Mouse (Mus musculus): Measurements from ENCODE around the gene Ano9. TPM values are rescaled to one million over a fixed set of nuclear protein-coding genes. Genes with fewer than 3 reads are reported as not detected.

The Ano9 gene
- total RNA-seq, 1 experiment from 2014 or later: not detected

DNA sequence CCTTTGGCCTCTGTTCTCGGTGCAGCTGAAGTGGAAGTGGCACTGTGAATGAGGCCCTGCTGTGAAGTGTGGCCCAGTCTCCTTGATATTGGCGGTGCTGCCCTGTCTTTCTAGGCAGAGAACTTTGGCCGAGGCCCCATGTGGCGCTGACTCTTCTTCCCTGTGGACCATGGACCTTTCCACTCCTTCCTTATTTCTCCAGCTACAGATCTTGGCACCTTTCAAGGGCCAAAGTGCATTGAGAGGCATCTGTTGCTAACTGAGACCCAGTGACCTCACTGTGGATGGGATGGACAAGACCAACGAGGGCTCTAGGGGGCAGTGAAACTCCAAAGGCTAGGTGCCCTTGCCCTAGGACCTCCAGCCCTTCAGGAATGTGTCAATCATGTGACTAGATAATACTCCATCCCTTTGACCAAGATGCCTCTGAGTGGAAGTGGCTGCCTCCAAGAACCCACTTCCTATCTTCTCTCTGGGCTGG is 3.5 kb upstream of the Ano9 start:
- ATAC-seq (replicated peaks in 1 of 2; ENCODE audit: insufficient read depth in 1 of 2, low FRiP score in 2 of 2, low TSS enrichment in 1 of 2, low read depth in 1 of 2, poor library complexity in 2 of 2, severe bottlenecking in 2 of 2): no peak

DNA sequence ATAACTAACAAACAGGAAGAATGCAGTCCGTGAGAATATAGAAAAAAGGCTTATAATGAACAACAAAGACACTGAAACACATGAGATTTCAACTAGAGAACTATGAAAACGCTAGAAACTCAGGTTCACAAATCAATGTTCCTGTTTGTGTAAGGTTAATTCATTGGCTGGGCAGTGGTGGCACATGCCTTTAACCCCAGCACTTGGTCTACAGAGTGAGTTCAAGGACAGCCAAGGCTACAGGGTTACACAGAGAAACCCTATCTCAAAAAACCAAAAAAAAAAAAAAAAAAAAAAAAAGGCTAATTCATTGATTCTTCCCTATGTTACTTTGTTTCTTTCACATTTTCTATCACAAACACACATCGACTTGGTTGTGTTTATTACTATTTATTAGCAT is 3.0 kb upstream of the Ano9 start:
- ATAC-seq (replicated peaks in 1 of 2; ENCODE audit: insufficient read depth in 1 of 2, low FRiP score in 2 of 2, low TSS enrichment in 1 of 2, low read depth in 1 of 2, poor library complexity in 2 of 2, severe bottlenecking in 2 of 2): no peak

DNA sequence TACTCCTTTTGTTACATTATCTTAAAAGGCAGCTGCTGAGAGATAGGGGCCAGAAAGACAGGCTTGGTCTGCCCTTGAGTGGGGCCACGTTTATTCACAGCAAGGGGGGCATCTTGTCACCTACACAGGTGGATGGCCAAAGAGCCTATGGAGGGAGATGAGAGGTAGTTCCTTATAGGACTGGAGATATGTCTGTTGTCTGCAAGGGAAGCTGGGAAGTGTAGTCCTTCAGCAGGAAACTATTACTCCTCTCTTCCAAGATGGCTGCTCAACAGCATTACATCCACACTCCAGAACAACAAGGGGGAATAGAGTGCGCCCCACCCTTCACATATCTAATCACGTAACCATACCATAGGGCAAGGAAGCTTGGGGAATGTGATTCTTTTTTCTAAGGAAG is 1.9 kb upstream of the Ano9 start:
- no peak for ATAC-seq (replicated peaks in 1 of 2; ENCODE audit: insufficient read depth in 1 of 2, low FRiP score in 2 of 2, low TSS enrichment in 1 of 2, low read depth in 1 of 2, poor library complexity in 2 of 2, severe bottlenecking in 2 of 2)

DNA sequence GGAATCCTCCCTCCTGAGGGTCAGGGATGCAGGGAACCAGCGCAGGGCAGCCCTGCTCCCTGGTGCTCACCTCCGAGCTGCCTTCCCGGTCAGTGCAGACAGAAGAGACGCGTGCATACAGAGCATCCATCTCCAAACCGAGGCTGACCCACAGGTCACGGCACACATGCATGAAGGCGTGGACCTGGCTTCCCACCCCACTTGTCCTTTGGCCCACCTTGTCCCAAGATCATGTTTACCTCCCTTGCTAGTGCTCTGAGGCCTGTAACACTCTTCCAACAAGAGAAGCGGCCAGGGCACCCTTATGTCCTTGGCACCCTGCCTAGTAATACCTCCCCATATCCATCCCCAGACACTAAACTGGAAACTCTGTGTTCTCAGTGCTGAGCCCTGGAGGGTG is 1.7 kb downstream of the Ano9 start:
- no peak for ATAC-seq (replicated peaks in 1 of 2; ENCODE audit: insufficient read depth in 1 of 2, low FRiP score in 2 of 2, low TSS enrichment in 1 of 2, low read depth in 1 of 2, poor library complexity in 2 of 2, severe bottlenecking in 2 of 2)

DNA sequence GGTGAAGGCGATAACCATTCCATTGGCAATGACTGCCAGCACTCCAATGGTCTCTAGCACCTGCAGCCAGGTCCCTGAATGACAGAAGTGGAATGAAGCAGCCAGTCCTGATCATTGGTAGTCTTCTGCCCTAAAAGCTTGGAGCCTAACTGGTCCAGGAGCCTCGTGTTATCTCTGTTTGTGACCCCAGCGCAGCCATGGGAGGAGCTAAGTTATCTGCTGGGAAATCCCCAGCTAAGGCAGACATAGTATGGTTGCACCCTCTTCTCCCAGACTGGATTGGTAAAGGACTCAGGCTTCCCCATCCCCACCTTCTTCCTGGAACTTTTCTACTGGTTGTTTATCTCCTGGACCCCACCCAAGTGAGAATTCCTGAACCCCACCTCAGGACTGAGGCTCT is 14.4 kb downstream of the Ano9 start:
- no peak for ATAC-seq (replicated peaks in 1 of 2; ENCODE audit: insufficient read depth in 1 of 2, low FRiP score in 2 of 2, low TSS enrichment in 1 of 2, low read depth in 1 of 2, poor library complexity in 2 of 2, severe bottlenecking in 2 of 2)

DNA sequence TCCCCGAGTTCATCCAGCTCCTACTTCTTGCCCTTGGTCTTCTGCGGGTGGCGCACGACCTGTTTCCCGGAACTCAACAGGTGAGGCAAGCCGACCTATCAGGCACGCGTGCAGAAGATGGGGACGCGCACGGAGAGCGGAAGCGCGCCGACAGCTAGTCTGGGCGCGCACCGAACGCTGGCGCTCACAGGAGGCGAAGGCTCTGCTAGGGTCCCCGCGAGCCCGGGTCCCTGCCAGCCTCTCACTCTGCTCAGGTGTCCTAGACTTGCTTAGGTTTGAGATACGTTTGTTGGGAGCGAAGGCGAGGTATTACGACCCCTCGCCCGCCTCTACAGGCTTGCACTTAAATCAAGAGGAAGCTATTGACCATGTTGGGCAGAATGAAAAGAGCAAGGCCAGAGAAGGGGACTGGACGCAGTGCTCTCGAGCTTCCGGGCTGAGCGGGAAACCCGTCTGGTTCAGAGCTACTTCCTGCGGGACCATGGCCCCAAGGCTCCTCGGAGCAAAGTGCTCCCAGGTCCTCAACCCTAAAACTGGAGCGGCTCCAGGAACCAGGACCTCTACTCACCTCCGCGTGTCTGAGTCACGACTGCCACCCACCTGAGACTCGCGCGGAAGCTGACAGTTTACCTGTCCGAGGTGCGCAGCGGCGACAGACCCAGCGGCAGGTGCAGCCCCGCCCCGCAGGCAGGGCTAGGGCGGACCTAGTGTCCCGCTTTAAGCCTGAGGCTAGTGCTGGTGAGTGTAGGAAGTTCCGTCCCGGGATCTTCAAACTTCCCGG is 17.5 kb downstream of the Ano9 start, which contains the start of gene Sigirr:
Sigirr (minus strand) TSS at position 662 of the 781 bp plus-strand sequence.
- ATAC-seq (replicated peaks in 1 of 2; ENCODE audit: insufficient read depth in 1 of 2, low FRiP score in 2 of 2, low TSS enrichment in 1 of 2, low read depth in 1 of 2, poor library complexity in 2 of 2, severe bottlenecking in 2 of 2): no peak

DNA sequence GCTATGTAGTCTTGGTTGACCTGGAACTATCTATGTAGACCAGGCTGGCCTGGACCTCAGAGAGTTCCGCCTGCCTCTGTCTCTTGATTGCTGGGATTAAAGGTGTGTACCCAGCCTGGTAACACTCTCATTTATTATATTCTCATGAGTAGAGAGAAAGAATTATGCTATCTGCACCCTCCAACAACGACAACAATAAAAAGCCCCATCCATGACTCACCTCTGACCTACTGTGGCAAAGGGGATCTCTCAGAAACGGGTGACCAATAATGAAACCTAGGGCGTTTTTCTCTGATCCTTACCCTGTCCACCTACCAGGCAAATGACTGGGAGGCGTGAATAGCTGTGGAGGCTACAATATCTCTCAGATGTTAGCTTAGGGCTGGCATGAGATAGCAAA is 20.4 kb downstream of the Ano9 start:
- no peak for ATAC-seq (replicated peaks in 1 of 2; ENCODE audit: insufficient read depth in 1 of 2, low FRiP score in 2 of 2, low TSS enrichment in 1 of 2, low read depth in 1 of 2, poor library complexity in 2 of 2, severe bottlenecking in 2 of 2)

DNA sequence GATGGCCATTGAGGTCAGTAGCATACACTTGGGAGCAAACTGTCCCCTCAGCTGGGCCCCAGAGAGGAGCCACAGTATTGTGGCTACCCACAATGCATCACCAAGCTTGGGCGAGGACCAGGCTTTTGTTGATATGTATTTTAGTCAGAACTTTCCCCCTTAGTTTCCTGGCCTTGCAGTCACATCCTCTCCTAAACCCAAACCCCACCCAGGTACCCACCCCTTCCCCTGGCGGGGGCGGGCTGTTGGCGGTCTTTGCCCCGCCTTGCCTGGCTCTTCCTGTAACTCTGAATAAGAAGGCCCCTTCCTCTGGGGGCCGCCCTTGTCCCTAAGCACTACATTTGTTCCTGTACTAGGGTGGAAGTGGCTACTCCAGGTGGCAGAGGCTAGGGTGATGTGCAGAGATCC is 21.0 kb downstream of the Ano9 start:
- ATAC-seq (replicated peaks in 1 of 2; ENCODE audit: insufficient read depth in 1 of 2, low FRiP score in 2 of 2, low TSS enrichment in 1 of 2, low read depth in 1 of 2, poor library complexity in 2 of 2, severe bottlenecking in 2 of 2): peak; percentile 79 to 87

DNA sequence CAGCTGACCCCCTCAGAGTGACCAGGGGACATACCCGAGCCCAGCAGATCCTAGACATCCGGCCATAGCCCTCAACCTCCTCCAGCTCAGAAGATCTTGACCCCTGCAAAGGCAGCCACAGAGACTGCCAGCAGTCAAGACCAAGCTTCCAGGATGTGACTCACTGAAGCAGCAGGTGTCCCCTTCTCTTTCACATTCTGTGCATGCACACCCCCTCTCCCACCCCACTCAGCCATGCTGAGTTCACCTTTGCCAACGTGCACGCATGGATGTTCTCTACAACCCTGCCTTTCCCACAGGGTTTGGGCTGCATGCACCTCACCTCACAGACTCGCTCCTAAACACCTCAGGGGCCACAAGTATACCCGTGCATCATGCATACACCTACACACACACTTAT is 21.6 kb downstream of the Ano9 start:
- ATAC-seq (replicated peaks in 1 of 2; ENCODE audit: insufficient read depth in 1 of 2, low FRiP score in 2 of 2, low TSS enrichment in 1 of 2, low read depth in 1 of 2, poor library complexity in 2 of 2, severe bottlenecking in 2 of 2): no peak

DNA sequence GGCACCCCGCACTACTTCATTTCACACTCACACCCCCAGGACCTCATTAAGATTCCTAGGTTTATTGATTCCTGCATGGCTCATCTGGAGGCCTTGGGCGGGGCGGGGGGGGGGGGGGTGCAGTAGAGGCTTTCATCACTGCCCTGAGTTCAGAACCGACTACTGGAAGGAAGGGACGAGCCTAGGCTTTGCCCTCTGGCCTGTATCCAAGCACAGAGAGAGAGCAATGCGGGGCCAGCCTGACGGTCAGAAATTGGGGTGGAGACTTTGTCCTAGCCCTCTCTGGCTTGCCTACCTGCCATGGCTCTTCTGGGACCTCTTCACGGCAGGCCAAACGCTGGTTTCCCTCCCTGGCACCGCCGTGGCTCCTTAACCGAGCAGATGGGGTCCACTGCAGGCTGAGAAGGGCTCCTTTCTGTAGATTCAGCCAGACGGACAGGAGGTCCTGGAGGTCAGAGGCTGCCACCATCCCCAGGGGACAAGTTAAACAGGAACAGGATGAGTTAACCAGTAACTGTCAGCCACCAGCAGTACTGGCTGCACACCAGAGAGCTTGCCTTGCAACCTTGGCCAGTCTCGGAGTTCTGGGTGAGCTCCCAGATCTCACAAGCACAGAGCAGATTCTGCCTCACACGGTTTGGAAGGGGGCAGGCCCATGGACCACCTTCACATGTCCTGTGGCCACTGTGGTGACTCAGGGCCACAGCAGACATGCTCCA is 23.0 kb downstream of the Ano9 start:
- no peak for ATAC-seq (replicated peaks in 1 of 2; ENCODE audit: insufficient read depth in 1 of 2, low FRiP score in 2 of 2, low TSS enrichment in 1 of 2, low read depth in 1 of 2, poor library complexity in 2 of 2, severe bottlenecking in 2 of 2)

DNA sequence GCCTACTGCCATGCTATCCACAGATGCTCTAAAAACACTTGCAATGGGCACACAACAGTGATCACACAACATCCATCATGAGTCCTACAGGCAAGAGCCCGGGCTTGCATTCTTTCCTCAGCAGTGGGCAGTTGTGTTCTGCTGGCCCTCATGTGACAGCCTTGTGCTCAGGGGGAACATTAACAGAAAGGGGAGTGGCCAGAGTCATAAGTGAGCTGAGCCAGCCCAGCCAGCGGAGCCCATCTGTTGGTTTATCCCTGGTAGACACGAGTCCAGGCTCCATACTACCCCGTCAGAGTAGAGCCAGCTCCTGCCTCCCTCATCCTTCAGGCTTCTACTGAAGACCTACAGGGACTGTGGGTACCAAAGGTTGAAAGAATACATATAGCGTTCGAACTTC is 23.7 kb downstream of the Ano9 start:
- no peak for ATAC-seq (replicated peaks in 1 of 2; ENCODE audit: insufficient read depth in 1 of 2, low FRiP score in 2 of 2, low TSS enrichment in 1 of 2, low read depth in 1 of 2, poor library complexity in 2 of 2, severe bottlenecking in 2 of 2)

DNA sequence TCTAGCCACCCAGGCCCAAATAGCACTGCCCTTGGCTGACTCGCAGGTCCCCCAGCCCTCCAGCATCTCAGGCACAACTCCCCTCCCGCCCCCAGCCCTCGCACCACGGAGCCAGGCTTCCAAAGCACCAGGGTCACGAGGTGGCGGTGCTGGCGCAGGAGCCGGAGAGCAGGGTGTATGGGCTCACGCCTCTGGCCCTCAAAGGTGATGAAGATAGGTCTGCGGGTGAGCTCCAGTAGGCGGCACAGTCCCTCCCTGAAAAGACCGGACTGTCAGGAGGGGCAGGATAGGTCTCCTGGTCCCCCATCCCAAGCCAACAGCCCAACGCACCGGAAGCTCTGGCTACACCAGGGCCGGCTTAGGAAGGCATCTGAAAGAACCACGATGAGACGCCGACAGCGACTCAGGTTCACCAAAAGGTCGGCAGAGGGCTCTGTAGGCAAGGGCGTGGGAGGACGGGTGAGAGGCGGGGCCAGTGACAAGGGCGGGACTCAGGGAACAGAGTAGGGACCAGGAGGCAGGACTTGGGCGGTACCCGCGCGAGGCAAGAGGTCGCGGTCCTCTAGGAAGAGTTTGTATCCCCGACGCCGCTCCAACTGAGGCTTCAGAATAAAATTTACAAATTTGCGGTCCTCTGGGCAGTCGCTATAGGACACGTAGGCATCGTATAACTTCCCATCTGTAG is 25.4 kb downstream of the Ano9 start:
- ATAC-seq (replicated peaks in 1 of 2; ENCODE audit: insufficient read depth in 1 of 2, low FRiP score in 2 of 2, low TSS enrichment in 1 of 2, low read depth in 1 of 2, poor library complexity in 2 of 2, severe bottlenecking in 2 of 2): peak; percentile 74 to 79

DNA sequence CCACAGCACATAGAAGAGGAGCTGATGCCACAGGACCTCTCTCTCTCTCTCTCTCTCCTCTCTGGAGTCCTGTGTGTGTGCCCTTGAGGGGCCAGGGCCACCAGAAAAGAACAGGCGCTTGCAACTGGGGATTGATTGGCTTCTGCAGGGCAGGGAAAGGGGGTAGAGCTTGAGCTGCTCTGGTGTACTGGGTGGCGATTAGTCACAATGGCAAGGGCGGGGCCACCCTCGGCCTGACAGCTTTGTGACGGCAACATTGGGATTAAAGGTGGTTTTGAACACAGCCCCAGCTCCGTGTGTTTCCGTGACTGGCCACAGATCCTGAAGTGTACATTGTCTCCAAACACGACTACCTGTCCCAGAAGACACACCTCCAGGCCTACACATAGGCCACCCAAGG is 27.4 kb downstream of the Ano9 start:
- no peak for ATAC-seq (replicated peaks in 1 of 2; ENCODE audit: insufficient read depth in 1 of 2, low FRiP score in 2 of 2, low TSS enrichment in 1 of 2, low read depth in 1 of 2, poor library complexity in 2 of 2, severe bottlenecking in 2 of 2)

DNA sequence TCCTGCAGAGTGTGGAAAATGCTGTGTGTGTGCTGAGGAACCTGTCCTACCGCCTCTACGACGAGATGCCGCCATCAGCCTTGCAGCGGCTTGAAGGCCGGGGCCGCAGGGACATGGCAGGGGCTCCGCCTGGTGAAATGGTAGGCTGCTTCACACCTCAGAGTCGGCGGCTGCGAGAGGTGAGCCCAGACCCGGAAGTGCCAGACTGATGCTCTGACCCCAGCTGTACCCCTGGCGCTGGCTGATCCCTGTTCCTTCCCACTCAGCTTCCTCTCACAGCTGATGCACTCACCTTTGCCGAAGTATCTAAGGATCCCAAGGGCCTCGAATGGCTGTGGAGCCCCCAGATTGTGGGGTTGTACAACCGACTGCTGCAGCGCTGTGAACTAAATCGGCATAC is 29.1 kb downstream of the Ano9 start:
- peak; percentile 29 to 39; a peak in 3 of 4 replicates for ATAC-seq (replicated peaks in 1 of 2; ENCODE audit: insufficient read depth in 1 of 2, low FRiP score in 2 of 2, low TSS enrichment in 1 of 2, low read depth in 1 of 2, poor library complexity in 2 of 2, severe bottlenecking in 2 of 2)

DNA sequence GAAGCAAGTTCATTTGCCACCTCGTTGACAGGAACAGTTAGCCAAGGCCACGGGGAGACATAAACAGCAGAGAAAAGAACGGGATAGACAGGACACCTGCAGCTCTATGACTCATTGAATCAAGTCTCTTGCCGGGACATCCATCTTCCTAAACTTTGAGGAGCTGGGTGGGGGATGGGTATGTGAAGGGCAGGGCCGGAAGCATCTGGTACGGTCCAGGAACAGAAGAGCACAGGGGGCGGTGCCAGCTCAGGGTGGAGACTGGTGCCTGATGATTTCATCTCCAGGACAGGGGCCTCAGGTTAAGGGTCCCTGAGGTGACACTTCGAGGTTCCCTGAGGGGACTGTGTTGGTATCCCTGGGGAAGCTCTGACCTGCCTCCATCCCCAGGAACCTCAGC is 29.7 kb downstream of the Ano9 start:
- ATAC-seq (replicated peaks in 1 of 2; ENCODE audit: insufficient read depth in 1 of 2, low FRiP score in 2 of 2, low TSS enrichment in 1 of 2, low read depth in 1 of 2, poor library complexity in 2 of 2, severe bottlenecking in 2 of 2): no peak

DNA sequence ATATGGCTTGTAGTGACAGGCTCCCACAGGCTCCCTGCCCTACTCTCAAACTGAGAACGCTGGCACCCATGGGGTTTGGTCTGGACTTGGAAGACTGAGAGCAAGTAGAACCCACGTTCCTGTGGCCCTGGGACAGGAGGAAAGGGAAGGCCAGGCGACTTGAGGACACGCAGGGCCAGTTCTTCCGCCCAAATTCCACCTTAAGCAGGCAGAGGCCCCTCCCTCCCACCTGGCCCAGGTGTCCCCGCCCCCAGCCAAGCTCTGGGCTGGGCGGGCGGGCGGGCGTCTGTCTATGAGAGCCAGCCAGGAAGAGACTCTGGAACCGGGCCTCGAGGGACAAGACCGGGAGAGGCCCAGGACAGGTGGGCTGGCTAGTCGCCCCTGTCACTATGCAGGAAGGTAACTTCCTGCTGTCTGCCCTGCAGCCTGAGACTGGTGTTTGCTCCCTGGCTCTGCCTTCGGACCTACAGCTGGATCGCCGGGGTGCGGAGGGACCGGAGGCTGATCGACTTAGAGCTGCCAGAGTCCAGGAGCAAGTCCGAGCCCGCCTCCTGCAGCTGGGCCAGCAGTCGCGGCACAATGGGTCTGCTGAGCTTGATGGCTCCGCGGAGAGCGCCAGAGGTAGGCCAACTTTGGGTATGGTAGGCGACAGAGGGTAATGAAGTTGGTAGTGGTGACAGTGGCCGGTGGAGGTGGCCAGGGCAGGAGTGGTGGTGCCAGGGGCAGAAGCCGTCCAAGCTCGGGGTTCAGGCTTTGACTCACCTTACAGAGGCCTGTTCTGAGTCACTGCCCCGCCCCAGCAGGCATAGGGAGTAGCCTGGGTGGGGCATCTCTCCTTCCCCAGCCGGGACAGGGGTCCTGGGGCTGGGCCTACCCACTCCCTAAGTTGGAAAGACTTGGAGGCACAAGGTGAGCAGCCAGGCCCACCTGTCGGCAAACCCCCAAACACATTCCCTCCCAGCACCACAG is 37.8 kb downstream of the Ano9 start:
- no peak for ATAC-seq (replicated peaks in 1 of 2; ENCODE audit: insufficient read depth in 1 of 2, low FRiP score in 2 of 2, low TSS enrichment in 1 of 2, low read depth in 1 of 2, poor library complexity in 2 of 2, severe bottlenecking in 2 of 2)

DNA sequence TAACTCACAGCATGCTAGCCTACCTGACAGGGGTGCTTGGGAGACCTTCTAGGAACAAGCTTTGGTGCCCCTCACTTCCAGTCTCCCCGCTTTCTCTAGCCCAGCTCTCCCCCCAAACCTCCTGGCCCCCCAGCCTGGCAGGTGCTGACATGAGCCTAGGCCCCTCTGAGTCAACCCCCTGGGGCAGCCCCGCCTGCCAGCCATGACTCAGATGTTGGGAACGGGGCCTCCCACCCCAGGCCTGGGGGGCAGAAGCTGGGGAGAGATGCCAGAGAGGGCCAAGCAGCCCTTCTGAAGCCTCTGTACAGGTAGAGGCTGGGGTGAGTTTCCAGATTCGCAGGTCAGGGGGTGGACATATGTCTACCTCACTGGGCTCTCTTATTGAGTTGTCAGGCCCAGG is 38.7 kb downstream of the Ano9 start:
- ATAC-seq (replicated peaks in 1 of 2; ENCODE audit: insufficient read depth in 1 of 2, low FRiP score in 2 of 2, low TSS enrichment in 1 of 2, low read depth in 1 of 2, poor library complexity in 2 of 2, severe bottlenecking in 2 of 2): no peak

Data from hematopoietic stem cell, adult 5-6 weeks (primary cell).